Mouse (Mus musculus) lung, postnatal 4 days (tissue): Measurements from ENCODE around the gene Slc22a12.

ENCODE experiments used
- DNase-seq, 2 experiments: peaks; one replicate each; pipeline ENCODE4 v3.0.0; 2021

Slc22a12 gene

DNA sequence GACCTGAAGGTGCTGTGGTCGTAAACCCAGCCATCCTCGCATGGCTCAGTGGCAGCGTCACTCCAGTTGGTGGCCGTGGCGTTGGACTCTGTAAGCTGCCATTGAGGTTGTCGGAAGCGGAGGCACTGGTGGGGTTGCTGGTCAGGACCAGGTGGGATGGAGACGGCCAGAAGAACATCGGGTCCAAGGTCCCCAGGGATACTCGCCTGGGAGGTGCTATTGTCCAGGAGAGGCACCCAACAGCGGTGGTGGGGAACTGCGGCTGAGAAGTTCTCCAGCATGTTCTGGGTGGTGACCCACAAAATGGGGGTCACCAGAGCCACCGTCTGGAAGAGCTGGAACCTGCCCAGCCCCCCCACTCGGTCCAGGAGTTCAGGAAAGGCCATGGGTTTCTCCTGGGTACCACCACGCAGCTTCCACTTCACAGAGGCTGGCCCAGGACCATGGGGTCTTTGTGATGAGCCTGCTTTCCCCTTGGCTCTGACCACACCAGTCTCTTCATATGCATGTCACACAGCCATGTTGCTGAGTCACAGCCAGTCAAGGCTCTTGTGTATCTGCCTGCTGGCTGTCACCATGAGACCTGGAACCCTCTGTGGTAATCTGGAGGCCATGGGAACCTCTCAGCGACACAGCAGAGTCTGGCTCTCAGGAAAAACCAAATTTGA is at the start of gene Slc22a12:
Gene Slc22a12 (minus strand): TSS at position 666 of the 668 bp plus-strand sequence.
- DNase-seq: no peak

DNA sequence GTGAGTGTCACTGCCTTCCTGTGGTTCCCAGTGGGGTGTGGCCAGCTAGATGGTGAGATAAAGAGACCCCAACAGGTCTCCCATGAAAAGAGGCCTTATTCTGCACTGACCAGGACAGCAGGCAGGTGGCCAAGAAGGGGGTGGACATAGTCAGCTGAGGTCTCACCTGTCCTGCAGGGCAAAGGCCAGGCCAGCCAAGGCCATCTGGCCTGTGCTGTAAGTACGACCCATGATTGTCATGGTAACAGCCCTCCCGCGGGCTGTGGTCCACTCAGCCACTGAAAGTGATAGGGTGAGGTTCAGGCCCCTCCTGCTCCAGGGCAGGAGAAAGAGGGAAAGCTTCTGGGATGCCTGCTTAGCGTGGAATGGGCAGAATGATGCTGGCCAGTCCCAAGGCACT is 29.2 kb upstream of the Slc22a12 start:
- DNase-seq: no peak

DNA sequence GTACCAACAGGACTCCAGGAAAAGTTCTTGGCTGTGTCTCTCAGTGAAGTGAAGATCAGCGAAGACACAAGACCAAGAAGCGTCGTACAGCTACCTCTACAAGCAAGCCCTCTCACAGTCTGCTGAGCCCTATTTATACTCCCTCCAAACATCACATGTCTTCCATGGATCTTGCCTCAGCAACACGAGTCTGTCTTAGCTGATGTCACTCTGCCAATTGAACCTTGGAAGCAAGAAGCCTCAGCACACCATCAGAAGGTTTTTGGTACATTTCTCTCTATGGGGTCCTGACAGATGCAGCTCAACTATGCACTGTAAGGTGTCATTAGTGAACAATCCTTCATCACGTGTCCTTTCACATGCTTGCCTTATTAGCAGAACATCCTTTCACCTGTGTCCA is 28.6 kb upstream of the Slc22a12 start:
- DNase-seq: no peak

DNA sequence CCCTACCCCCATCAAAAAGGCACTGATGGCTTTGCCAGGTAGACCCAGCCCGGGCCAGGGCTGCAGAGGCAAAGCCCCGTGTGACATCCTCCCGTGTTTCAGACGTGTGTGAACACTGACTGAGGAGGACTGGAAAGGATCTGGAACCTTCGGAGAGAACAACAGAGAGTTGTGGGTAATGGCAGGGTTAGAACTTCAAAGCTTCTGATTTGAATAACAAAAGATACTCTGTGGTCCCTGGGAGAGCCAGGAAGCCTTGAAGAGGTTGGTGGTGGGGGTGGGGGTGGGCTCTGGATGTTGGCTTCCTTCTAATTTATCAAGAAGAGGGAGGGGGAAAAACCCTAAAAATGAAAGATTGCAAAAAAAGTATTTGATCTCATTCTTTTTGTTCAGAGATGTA is 26.7 kb upstream of the Slc22a12 start:
- no peak for DNase-seq

DNA sequence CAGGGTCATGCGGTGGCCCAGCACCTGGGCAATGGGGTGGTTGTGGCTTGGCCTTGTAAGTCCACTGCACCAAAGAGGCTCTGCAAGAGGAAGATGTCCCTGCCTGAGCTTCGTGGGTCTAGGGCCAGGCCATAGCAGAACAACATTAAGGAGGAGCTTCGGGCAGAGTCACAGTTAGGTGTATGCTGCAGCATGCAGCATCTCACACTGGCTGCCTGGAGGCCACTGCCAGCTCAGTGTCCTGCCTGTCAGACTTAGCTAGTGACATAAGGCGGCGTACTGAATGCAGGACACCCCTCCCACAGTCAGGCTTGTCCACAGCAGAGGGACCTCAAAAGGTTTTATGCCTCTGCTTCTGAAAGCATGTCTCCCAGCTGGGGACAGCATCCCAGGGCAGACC is 26.2 kb upstream of the Slc22a12 start:
- no peak for DNase-seq

DNA sequence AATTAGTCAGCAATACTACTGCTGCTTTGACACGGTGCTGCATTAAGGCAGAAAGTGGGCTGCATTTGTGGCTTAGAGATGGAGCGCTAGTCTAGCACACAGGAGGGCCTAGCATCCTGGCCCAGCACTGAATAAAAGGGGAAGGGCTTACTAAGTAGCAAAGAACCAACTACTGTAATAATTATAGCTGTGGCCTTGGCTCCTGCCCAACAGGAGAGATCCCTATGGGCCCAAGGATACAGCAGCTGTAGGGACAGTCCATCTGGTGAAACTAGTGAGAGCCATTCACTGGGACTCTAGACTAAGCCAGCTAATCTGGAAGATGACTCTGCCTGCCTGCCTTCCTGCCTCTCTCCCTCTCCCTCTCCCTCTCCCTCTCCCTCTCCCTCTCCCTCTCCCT is 23.6 kb upstream of the Slc22a12 start:
- DNase-seq: no peak

DNA sequence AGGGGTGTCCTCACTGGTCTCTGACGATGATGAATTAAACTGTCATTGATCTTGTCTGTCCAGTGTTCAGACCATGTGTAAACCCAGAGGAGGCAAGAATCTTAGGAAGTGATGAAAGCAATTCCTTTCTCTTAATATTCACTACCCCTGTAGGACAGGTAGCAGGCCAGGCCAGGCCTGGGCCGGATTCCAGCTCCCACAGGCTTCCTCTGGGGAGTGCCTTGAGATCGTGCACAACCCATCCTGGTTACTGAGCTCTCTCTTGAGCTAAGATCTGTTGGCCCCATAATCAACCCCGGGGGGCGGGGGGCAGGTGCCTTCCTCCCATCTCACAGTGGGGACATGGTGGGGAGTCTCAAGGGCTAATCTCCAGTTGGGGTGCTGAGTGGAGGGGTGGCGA is 22.3 kb upstream of the Slc22a12 start:
- no peak for DNase-seq

DNA sequence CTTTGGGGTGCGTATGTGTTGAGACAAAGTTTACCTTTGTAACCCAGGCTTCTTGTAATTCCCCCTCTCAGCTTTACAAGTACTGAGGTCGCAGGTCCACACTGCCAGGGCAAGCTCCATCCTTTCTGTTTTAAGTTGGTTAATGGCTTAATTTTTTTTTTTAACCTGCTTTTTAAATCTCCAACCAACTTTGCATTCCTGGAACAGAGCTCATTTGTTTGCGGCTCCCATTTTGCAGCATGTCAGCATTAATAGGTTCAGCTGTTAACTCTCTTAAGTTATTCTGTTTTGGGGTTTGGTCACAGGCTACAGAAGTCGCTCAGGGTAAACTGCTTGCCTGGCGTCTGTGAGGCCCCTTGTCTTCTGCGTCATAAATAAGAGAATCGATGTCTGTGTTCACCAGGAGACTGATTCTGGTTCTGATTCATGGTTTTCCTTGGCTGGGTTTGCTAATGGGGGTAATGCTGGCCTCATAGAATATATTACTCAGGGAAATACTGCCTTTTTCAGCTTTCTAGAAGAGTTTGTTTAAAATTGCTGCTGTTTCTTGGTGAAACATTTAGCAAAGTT is 17.5 kb upstream of the Slc22a12 start:
- no peak for DNase-seq

DNA sequence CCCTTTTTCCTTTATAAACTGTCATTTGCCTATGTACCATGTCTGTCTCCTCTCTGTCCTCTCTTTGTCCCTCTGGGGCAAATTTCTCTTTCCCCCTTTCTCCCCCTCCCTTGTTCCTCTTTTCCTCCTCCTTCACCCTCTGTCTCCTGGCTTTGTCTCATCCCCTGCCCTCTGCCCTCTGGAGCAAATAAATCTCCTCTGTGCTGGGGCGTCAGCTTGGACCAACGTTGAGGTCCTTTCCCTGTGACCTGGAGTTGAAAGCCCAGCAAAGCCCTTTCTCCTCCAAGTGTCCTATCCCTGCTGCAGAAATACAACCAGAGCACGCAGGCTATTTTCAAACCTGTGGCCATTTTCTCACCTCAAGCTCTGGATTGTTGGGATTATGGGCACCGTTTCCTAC is 16.7 kb upstream of the Slc22a12 start:
- DNase-seq: no peak

DNA sequence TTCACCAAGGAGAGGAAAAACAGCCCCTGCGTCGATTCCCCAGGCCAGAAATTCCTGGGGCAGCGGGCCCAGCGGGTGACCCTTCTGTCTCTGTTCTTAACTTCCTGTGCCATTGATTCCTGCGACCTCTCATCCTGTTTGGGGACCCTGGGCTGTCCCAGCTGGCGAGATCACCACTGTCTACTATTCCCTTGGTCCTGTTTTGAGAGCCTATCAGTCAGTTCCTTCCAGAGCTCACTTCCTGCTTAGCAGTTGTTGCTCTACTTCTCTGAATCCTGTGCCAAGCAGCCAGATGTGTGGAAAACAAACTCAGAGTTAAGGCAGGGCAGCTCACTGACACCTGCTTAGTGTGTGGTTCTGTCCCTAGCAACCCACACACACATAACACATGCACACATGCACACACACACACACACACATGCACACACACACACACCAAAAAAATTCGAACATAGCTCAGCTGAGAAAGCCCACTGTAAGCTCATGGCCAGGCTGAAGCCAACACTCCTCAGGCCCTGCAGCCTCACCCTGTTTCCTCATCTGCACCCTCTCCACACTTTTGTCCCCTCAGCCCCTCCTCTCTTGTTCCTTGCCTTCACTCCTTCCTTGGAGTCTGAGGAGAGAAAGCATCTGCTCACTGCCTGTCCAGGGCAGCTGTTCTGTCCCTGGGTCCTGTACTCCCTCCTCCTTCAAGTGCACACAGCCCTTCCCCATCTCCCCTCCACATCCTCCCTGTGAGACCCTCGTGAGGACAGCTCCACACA is 11.2 kb upstream of the Slc22a12 start:
- DNase-seq: peak; percentile 12 to 70

DNA sequence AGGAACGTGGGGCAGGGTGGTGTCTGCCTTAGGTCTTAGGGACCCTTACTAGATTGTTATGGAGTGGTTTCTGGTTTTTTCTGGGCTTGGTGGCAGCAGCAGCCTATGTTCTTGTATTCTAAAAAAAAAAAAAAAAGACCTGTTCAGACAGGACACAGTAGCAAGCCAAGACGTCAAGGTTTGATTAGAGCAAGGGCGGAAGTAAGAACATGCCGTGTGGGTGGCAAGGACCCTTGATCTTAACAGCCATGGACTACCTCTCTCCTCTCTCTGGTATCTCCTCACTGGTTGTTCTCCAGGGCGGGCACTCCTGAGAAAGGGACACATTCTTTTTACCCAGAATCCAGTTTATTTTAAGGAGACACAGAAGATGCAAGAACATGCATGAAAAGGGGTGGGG is 10.3 kb upstream of the Slc22a12 start:
- DNase-seq: no peak

DNA sequence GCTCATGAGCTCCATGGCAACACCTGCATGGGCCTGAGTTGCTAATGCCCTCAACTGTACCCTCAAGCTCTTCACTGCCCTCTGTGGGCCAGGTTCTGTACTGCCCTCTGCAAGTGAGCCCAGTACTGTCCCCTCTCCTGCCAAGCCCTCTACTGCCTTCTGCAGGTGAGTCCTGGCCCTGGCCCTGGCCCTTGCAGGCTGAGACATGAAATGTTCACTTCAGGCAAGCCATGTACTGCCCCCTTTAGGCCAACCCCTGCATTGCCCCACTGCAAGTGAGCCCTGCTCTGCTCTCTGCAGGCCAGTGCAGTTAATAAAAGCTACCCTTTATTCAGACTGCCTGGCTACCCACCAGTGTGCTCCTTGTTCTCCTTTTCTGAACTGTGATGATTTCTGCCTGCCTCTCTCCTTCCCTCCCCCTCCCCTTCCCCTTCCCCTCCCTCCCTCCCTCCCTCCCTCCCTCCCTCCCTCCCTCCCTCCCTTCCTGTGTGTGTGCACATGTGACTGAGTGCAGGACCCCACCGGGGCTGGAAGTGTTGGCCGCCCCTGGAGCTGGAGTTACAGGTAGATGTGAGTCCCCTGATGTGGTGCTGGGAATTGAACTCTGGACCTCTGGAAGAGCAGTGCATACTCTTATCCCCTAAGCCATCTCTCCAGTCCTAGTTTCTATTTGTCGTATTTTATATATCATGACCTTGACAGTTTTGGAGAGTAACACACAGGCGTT is 9.6 kb upstream of the Slc22a12 start:
- DNase-seq: peak; percentile 68 to 69

DNA sequence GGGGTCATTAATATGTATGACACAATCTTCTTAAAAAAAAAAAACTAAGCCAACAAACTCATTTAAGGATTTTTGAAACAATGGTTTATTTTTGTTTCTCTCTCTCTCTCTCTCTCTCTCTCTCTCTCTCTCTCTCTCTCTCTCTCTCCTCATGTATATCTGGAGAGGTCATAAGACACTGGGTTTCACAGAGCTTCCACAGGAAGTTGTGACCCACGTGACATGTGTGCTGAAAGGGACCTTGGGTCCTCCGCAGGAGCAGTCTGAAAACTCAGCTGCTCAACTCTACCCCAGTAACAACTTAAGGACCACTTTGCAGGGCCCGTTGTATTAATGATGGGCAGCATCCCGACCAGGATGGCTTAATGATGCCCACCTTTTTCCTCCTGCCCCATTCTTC is 8.4 kb upstream of the Slc22a12 start:
- DNase-seq: no peak

DNA sequence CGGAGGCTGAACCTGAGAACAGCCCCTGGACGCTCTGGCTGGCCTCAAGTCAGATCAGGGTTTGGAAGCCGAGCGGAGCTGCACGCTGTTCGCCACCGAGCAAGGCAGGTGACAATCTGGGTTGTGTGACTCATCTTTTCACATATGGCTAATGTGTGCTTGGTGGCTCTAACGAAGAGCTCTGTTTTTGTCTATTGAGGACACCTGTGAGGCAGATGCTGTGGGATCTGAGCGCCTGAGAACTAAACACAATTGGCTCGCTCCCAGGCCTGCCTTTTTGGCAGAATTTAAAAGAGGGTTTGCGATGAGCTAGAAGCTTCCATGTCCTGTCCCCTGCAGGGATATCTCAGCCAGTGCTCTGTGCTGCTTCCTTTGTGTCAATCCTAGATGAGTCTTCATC is 6.7 kb upstream of the Slc22a12 start:
- no peak for DNase-seq

DNA sequence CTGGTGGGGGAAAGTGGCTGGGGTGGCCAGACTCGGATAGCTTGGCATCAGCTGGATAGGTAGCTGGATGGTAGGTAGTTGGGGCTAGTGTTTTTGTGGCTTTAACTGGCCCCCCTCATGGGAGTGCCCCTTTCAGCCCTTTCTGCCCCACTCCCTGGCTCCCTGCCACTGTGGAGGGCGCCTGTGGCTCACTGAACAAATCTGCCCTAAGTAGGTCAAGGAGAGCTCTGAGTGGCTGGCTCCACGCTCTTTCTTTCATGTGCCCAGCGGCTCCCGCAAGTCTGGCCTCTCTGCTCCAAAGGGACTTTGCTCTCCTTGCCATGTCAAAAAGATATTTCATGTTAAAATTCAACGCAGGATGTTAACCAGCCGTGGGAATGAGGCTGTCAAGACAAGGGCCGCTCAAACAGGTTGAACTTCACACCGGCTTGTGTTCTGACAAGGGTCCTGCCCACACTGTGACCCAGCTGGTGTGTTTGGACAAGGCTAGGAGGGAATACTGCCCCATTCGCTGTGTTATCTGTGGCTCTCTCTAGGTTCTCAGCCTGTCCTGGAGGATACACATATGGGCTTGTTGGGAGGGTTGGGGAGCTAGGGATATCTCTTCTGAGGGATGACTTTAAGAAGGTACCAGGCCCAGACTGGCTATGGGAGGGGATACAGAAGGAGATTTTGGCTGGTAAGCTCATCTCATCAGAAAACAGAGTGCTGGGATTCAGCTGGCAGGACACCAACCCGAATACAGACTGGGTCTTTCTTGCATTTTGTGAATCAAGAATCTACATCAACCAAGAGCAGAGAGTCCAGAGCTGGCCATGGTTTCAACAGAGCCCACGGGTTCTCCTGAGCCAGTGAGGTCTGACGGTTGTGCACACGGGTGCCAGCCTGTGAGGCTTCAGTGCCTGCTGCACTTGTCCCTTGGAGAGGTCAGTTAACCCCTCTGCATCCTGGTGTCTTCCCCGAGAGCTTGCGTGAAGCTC is 5.9 kb upstream of the Slc22a12 start:
- DNase-seq: peak; percentile 50 to 73

DNA sequence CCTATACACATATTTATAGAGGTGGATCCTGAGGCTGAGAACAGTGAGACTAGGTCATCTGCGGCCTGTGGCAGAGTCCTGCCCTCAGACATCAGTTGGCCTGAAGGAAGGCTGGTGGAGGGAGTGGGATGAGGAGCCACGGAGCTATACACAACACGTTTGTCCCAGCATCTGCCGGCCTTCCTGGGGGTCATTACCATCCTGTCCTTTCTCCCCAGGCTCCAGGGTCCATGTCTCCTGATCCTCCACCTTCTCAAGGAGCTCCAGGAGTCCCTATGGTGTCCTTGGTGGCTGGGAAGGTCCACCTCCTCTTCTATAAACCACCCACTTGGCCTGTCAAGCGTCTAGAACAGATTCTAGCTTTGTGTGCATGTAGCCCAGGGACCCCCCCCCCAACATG is 5.0 kb upstream of the Slc22a12 start:
- DNase-seq: no peak

DNA sequence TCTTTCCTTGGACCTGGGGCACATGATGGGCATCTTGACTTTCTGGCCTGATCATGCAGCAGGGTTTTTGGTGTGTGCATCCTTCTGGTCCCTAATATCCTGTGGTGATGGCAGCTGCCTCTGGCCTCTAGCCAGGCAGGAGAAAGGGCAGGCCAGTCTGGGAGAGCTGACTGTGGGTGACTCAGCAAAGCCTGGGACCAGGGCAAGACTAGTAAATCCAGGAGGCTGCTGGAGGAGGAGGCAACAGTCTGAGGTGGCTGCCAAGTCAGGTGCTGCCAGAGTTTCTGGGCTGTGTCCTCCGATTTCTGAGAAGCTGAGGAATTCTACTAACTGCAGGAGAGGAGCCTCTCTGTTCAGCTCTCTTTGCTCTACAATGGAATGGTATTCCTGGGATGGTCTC is 3.3 kb upstream of the Slc22a12 start:
- no peak for DNase-seq

DNA sequence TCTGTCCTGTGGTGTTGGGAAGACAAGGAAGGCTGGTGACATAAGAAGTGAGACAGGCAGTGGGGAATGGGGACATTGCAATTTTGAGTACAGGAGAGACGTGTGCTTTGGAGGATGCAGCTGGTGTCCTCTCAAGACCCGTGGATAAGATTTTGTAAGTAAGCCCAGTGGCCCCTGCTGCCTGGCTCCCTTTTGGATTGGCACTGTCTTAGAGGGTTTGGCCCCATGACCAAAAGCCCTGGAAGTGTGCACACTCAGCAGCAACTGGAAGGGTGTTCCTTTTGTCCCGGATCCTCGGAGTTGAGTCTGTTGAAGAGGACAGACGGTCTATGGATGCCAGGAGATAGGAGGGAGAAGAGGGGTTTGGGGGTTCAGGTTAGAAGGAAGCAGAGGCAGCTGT is 2.6 kb upstream of the Slc22a12 start:
- DNase-seq: no peak

DNA sequence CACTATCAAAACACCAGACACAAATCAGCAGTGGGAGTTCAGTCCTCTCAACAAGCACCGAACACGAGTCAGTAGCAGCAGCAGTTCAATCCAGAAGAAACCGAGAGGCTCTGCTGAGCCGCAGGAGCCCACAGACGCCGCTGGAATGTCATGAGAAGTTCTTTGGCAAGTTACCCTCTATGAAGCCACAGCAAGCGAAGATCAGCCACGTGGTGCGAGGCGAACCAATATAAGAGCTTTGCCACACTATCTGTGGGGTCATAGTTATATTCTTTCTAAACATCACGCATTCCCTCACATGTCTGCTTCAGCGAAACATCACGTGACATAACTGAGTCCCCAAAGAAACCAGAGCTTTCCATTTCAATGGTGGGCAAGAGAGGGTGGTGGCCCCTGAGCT is 1.9 kb upstream of the Slc22a12 start:
- DNase-seq: no peak

DNA sequence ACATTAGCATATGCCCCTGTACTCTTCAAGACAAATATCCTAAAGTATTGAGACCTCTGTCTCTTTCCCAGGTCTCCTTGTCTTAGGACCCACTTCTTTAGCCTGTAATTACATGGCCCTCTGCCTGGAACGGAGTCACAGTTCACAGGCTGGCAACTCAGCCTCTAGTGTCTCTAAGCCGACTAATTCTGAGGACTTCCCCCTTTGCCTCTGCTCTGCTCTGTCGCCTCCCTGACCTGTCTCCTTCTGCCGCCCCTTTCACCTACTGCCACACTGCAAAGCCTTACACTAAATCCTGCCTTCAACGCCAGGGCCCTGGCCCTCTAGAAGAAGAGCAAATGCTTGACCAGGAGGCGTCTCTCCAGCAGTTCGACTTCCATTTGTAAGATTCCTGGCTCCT is 686 bp upstream of the Slc22a12 start:
- DNase-seq: no peak

DNA sequence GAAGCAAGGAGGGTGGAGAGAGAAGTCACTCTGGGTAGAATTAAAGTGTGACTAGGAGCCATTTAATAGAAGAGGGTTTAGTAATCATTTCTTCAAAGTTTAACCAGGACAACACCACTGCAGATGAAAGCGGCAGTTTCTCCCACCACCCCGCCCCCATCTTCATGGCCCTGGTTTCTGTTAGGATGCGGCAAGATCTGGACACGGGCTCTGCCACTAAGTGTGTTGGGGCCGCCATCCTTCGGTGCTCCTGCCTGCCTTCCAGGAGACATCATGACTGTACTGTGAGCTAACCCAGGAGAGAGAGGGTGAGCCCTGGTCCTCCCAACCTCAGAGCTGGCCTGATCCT is 177 bp upstream of the Slc22a12 start:
- DNase-seq: no peak

DNA sequence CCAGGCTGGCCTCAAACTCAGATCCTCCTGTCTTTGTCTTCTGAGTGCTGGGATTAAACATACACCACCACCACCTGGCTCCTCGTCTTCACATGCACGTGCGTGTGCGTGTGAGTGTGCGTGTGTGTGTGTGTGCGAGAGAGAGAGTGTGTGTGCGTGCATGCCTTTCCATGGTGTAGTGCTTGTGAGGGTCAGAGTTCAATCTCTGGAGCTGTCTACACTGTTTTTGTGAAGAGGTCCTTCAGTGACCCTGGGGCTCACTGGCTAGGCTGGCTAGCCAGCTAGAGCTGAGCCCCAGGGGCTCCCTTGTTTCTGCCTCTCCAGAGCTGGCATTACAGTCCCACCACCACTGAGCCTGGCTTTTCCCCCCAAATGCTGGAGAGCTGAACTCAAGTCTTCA is 1.3 kb downstream of the Slc22a12 start:
- no peak for DNase-seq

DNA sequence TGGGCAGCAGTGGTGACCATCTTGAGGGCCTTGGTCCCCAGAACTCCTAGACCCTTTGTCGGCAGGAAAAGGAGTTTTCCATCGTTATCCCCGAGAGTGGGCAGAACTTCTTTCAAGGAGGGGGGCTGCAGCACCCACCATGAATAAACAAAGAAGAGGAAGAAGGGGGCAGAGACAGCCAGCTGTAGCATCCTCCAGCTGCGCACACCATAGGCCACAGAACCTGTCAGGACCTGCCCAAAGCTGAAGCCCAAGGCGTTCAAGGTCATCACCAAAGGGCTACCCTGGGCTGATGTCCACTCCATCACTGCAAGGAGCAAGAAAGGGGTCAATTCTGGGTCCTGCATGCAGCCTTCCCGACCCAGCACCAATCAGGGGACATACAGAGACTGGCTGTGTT is 2.6 kb downstream of the Slc22a12 start:
- DNase-seq: no peak
